Mouse (Mus musculus) intestine, embryonic 15.5 days (tissue): Measurements from ENCODE around the gene Gm3854. TPM values are rescaled to one million over a fixed set of nuclear protein-coding genes. Genes with fewer than 3 reads are reported as not detected.
A peak's percentile ranks its signal among the peaks of the same experiment; 100 is the strongest.
"Not testable (repeated sequence)": the region's sequence is repeated elsewhere in the genome, so short reads cannot be mapped to it uniquely, and the experiment has no call there.

Experiments used
- ATAC-seq: fragments of 200-750 bp; cut with Nextera tagmentation; 2 replicates; pipeline ENCODE4 v1.8.0; 2017; ENCODE audit warnings: moderate TSS enrichment, moderate library complexity
- H3K27ac ChIP-seq: fragments of 300-500 bp; sonication (generic); 2 replicates; pipeline ENCODE4 v1.5.1; 2015; ENCODE audit warnings: mild to moderate bottlenecking, inconsistent platforms
- H3K27me3 ChIP-seq: fragments of 300-500 bp; sonication (generic); replicated peaks from 2 replicates; pipeline ENCODE4 v1.6.1; 2015; ENCODE audit warnings: inconsistent platforms
- H3K36me3 ChIP-seq: fragments of 300-500 bp; sonication (generic); 2 replicates; pipeline ENCODE4 v1.6.1; 2015; ENCODE audit warnings: inconsistent platforms
- H3K4me1 ChIP-seq: fragments of 300-500 bp; sonication (generic); replicated peaks from 2 replicates; pipeline ENCODE4 v1.6.1; 2015; ENCODE audit warnings: inconsistent platforms
- H3K4me2 ChIP-seq: fragments of 300-500 bp; sonication (generic); replicated peaks from 2 replicates; pipeline ENCODE4 v1.6.1; 2015; ENCODE audit warnings: mild to moderate bottlenecking, inconsistent platforms
- H3K4me3 ChIP-seq: fragments of 300-500 bp; sonication (generic); replicated peaks from 2 replicates; pipeline ENCODE4 v1.5.1; 2015; ENCODE audit warnings: inconsistent platforms
- H3K9ac ChIP-seq: fragments of 300-500 bp; sonication (generic); 2 replicates; pipeline ENCODE4 v1.6.1; 2015; ENCODE audit warnings: inconsistent platforms
- H3K9me3 ChIP-seq: fragments of 300-500 bp; sonication (generic); 2 replicates; pipeline ENCODE4 v1.6.1; 2016; ENCODE audit warnings: inconsistent platforms
- WGBS: fragments of 180-500 bp; shearing (Covaris S2); methylation state at CpG from one replicate; pipeline ENCODE4 v1.1.7; 2015; 5-methylcytosine and 5-hydroxymethylcytosine counted together
- polyA plus RNA-seq: library from polyadenylated mRNA; unstranded; fragments of >200 nt; fragmentation: Nextera tagmentation; extraction: Ambion mirVana; gene quantifications from 2 replicates; pipeline ENCODE4 v1.2.1, GENCODE M21; 2015

Gm3854 gene
- polyA plus RNA-seq, 1 experiment from 2014 or later = 0.85 TPM

GRCm38 (mm10) chr7:6363047-6363488 is 19.5 kb downstream of the Gm3854 start, which contains the start of gene Zfp78:
TSS of gene Zfp78 (plus strand) at chr7:6363280.
- Histone ChIP-seq H3K9ac (peak within 1 kb of the TSS; percentile 48), H3K36me3 (no peaks in the 10 kb centered on the region), H3K4me3 (peak within 1 kb of the TSS; percentile 40), H3K27ac (peak within 1 kb of the TSS; percentile 77), H3K4me2 (peak within 1 kb of the TSS; percentile 61), H3K4me1 (0 out of 2 replicates have a peak, but pooled peaks cover 6% of the 10 kb centered on the region), H3K9me3 (no peaks in the 10 kb centered on the region), H3K27me3 (no peaks in the 10 kb centered on the region)
- ATAC-seq = peak; percentile 86
- under 1% methylated on average over 23 of the region's 23 CpGs for WGBS

GRCm38 (mm10) chr7:6364761-6365160 is 21.2 kb downstream of the Gm3854 start:
- Histone ChIP-seq H3K27ac (no peak overlapping the region), H3K4me1 (0 out of 2 replicates have a peak, but pooled peaks cover 6% of the 10 kb centered on the region), H3K27me3 (no peaks in the 10 kb centered on the region), H3K4me2 (no peak overlapping the region), H3K4me3 (no peak overlapping the region), H3K9ac (no peak overlapping the region), H3K36me3 (no peaks in the 10 kb centered on the region), H3K9me3 (no peaks in the 10 kb centered on the region)
- ATAC-seq = no peak
- 68% methylated on average over 1 of the region's 1 CpGs for WGBS

GRCm38 (mm10) chr7:6367185-6367584 is 23.6 kb downstream of the Gm3854 start:
- Histone ChIP-seq H3K36me3 (no peaks in the 10 kb centered on the region), H3K9me3 (no peaks in the 10 kb centered on the region), H3K4me2 (no peak overlapping the region), H3K27ac (no peak overlapping the region), H3K27me3 (no peaks in the 10 kb centered on the region), H3K9ac (no peak overlapping the region), H3K4me3 (no peak overlapping the region), H3K4me1 (0 out of 2 replicates have a peak, but pooled peaks cover 6% of the 10 kb centered on the region)
- 85% methylated on average over 5 of the region's 5 CpGs for WGBS
- ATAC-seq = no peak

GRCm38 (mm10) chr7:6368146-6368545 is 24.6 kb downstream of the Gm3854 start:
- not testable (repeated sequence) for H3K36me3 ChIP-seq, H3K4me3 ChIP-seq, H3K9me3 ChIP-seq, H3K27me3 ChIP-seq, H3K4me2 ChIP-seq, H3K4me1 ChIP-seq, ATAC-seq, H3K9ac ChIP-seq, H3K27ac ChIP-seq
- WGBS = 81% methylated on average over 5 of the region's 5 CpGs

GRCm38 (mm10) chr7:6369460-6369859 is 25.9 kb downstream of the Gm3854 start:
- ATAC-seq = no peak
- no peaks in the 10 kb centered on the region for H3K9me3 ChIP-seq
- no peaks in the 10 kb centered on the region for H3K4me1 ChIP-seq
- H3K27me3 ChIP-seq = no peaks in the 10 kb centered on the region
- H3K9ac ChIP-seq = no peak overlapping the region
- H3K4me2 ChIP-seq = no peak overlapping the region
- no peaks in the 10 kb centered on the region for H3K36me3 ChIP-seq
- WGBS = 83% methylated on average over 3 of the region's 3 CpGs
- no peak overlapping the region for H3K4me3 ChIP-seq
- no peak overlapping the region for H3K27ac ChIP-seq

- Histone ChIP-seq H3K9me3 (no peaks in the 10 kb centered on the region), H3K27ac (no peak overlapping the region), H3K4me3 (no peak overlapping the region), H3K36me3 (no peaks in the 10 kb centered on the region), H3K4me2 (no peak overlapping the region), H3K27me3 (no peaks in the 10 kb centered on the region), H3K4me1 (no peaks in the 10 kb centered on the region), H3K9ac (no peak overlapping the region)
- 90% methylated on average over 3 of the region's 3 CpGs for WGBS
- ATAC-seq = no peak
Observed at GRCm38 (mm10) chr7:6372993-6373392, 29.4 kb downstream of the Gm3854 start.

- no peak overlapping the region for H3K4me2 ChIP-seq
- no peaks in the 10 kb centered on the region for H3K9me3 ChIP-seq
- H3K9ac ChIP-seq = no peak overlapping the region
- WGBS = 85% methylated on average over 8 of the region's 8 CpGs
- H3K27ac ChIP-seq = no peak overlapping the region
- no peaks in the 10 kb centered on the region for H3K27me3 ChIP-seq
- no peak for ATAC-seq
- no peaks in the 10 kb centered on the region for H3K36me3 ChIP-seq
- no peak overlapping the region for H3K4me3 ChIP-seq
- H3K4me1 ChIP-seq = peaks cover 6% of the 10 kb centered on the region; the same call in 1 of the 2 replicates
Observed at GRCm38 (mm10) chr7:6378441-6378840, 34.9 kb downstream of the Gm3854 start.

GRCm38 (mm10) chr7:6381431-6381830 is 37.9 kb downstream of the Gm3854 start:
- no peak overlapping the region for H3K4me2 ChIP-seq
- peaks cover 6% of the 10 kb centered on the region; the same call in 1 of the 2 replicates for H3K4me1 ChIP-seq
- H3K9me3 ChIP-seq = no peaks in the 10 kb centered on the region
- H3K27me3 ChIP-seq = no peaks in the 10 kb centered on the region
- no peaks in the 10 kb centered on the region for H3K36me3 ChIP-seq
- WGBS = 81% methylated on average over 2 of the region's 2 CpGs
- H3K4me3 ChIP-seq = no peak overlapping the region
- H3K9ac ChIP-seq = no peak overlapping the region
- no peak overlapping the region for H3K27ac ChIP-seq
- no peak for ATAC-seq

- Histone ChIP-seq H3K27me3 (no peaks in the 10 kb centered on the region), H3K4me3 (peak within 1 kb of the TSS; percentile 61), H3K36me3 (no peaks in the 10 kb centered on the region), H3K4me2 (peak within 1 kb of the TSS; percentile 85), H3K9me3 (no peaks in the 10 kb centered on the region), H3K9ac (peak within 1 kb of the TSS; percentile 74), H3K27ac (0 out of 2 replicates have a peak within 1 kb of the TSS, but pooled peaks have one; percentile 48), H3K4me1 (peaks cover 6% of the 10 kb centered on the region; the same call in 1 of the 2 replicates)
- 0% methylated on average over 28 of the region's 28 CpGs for WGBS
- ATAC-seq = peak; percentile 99
Observed at GRCm38 (mm10) chr7:6383044-6383455, 39.5 kb downstream of the Gm3854 start, which contains the start of gene Zfp28. TSS of gene Zfp28 (plus strand) at chr7:6383295.

GRCm38 (mm10) chr7:6384011-6384410 is 40.5 kb downstream of the Gm3854 start:
- ATAC-seq = 0 out of 2 replicates have a peak, but pooled peaks have one; percentile 0
- peaks cover 6% of the 10 kb centered on the region; the same call in 1 of the 2 replicates for H3K4me1 ChIP-seq
- no peaks in the 10 kb centered on the region for H3K27me3 ChIP-seq
- H3K36me3 ChIP-seq = no peaks in the 10 kb centered on the region
- peak overlapping the region; percentile 61; the same call in 1 of the 2 replicates for H3K4me3 ChIP-seq
- H3K27ac ChIP-seq = no peak overlapping the region
- WGBS = 73% methylated on average over 8 of the region's 8 CpGs
- H3K9me3 ChIP-seq = no peaks in the 10 kb centered on the region
- peak overlapping the region; percentile 85 for H3K4me2 ChIP-seq
- H3K9ac ChIP-seq = no peak overlapping the region

- H3K9me3 ChIP-seq = no peaks in the 10 kb centered on the region
- no peaks in the 10 kb centered on the region for H3K27me3 ChIP-seq
- peaks cover 6% of the 10 kb centered on the region; the same call in 1 of the 2 replicates for H3K4me1 ChIP-seq
- H3K36me3 ChIP-seq = peaks cover 5% of the 10 kb centered on the region; the same call in 1 of the 2 replicates
- H3K27ac ChIP-seq = no peak overlapping the region
- no peak overlapping the region for H3K9ac ChIP-seq
- ATAC-seq = no peak
- 90% methylated on average over 8 of the region's 8 CpGs for WGBS
- H3K4me2 ChIP-seq = no peak overlapping the region
- H3K4me3 ChIP-seq = no peak overlapping the region
Observed at GRCm38 (mm10) chr7:6386995-6387394, 43.4 kb downstream of the Gm3854 start.

GRCm38 (mm10) chr7:6388971-6389370 is 45.4 kb downstream of the Gm3854 start:
- Histone ChIP-seq H3K36me3 (peaks cover 5% of the 10 kb centered on the region; the same call in 1 of the 2 replicates), H3K9ac (no peak overlapping the region), H3K4me2 (no peak overlapping the region), H3K4me1 (no peaks in the 10 kb centered on the region), H3K27ac (no peak overlapping the region), H3K4me3 (no peak overlapping the region), H3K9me3 (no peaks in the 10 kb centered on the region), H3K27me3 (no peaks in the 10 kb centered on the region)
- 85% methylated on average over 5 of the region's 5 CpGs for WGBS
- ATAC-seq = no peak

- H3K36me3 ChIP-seq = peaks cover 5% of the 10 kb centered on the region; the same call in 1 of the 2 replicates
- WGBS = 67% methylated on average over 5 of the region's 5 CpGs
- H3K4me3 ChIP-seq = no peak overlapping the region
- no peaks in the 10 kb centered on the region for H3K9me3 ChIP-seq
- no peak overlapping the region for H3K27ac ChIP-seq
- H3K9ac ChIP-seq = no peak overlapping the region
- no peak overlapping the region for H3K4me2 ChIP-seq
- ATAC-seq = no peak
- no peaks in the 10 kb centered on the region for H3K4me1 ChIP-seq
- H3K27me3 ChIP-seq = no peaks in the 10 kb centered on the region
Observed at GRCm38 (mm10) chr7:6389449-6389848, 45.9 kb downstream of the Gm3854 start.
